Mouse (Mus musculus): ENCODE data around the gene Noct. TPM values are rescaled to one million over a fixed set of nuclear protein-coding genes. Genes with fewer than 3 reads are reported as not detected.

Noct gene
- polyA plus RNA-seq, 1 experiment from 2014 or later: 20.5 TPM

GRCm38 (mm10) chr3:51276421-51277111 lies 52.3 kb downstream of the Noct start:
- Histone ChIP-seq H3K27me3 (no peaks in the 10 kb centered on the region), H3K4me1 (replicated peaks) (peaks cover 40% of the 10 kb centered on the region), H3K36me3 (0 out of 2 replicates have a peak, but pooled peaks cover 3% of the 10 kb centered on the region), H3K9ac (peak overlapping the region; percentile 95), H3K4me2 (peak overlapping the region; percentile 95), H3K4me3 (replicated peaks) (peak overlapping the region; percentile 94), H3K9me3 (replicated peaks) (no peaks in the 10 kb centered on the region), H3K27ac (peak overlapping the region; percentile 96)
- peak; percentile 38 for DNase-seq
- WGBS (ENCODE audit: insufficient replicate concordance): under 1% methylated on average over 78 of the region's 93 CpGs
- peak; percentile 13 for ATAC-seq (ENCODE audit: low read depth)

- DNase-seq: peak; percentile 66
- peak overlapping the region; percentile 95 for H3K9ac ChIP-seq
- under 1% methylated on average over 74 of the region's 75 CpGs for WGBS (ENCODE audit: insufficient replicate concordance)
Observed at GRCm38 (mm10) chr3:51277201-51278150, 53.2 kb downstream of the Noct start.

DNA sequence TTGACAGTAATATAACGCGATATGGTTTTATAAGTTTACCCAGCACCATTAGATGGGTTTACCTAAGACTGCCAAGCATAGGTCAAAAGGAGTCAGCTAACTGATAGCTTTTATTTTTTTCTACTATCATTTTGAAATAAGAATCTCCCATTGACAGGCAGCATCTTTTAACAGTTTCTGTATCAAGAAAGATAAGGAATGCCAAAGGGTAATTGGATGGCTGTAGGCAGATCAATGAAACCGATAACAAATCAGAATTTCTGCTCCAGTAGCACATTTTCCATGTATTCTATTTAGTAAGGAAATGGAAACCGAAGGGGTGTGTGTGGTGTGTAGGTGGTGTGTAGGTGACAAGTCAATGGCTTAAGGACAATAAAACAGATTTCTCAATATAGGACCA lies 54.2 kb downstream of the Noct start:
- Histone ChIP-seq H3K27me3 (no peaks in the 10 kb centered on the region), H3K9me3 (replicated peaks) (no peaks in the 10 kb centered on the region), H3K36me3 (peaks cover 3% of the 10 kb centered on the region), H3K4me2 (peak overlapping the region; percentile 46), H3K9ac (peak overlapping the region; percentile 26; the same call in 1 of the 2 replicates), H3K4me3 (replicated peaks) (no peak overlapping the region; the same call in 1 of the 2 replicates), H3K4me1 (replicated peaks) (peaks cover 37% of the 10 kb centered on the region), H3K27ac (no peak overlapping the region)
- no peak for DNase-seq
- no peak for ATAC-seq (ENCODE audit: low read depth)
- 77% methylated on average over 4 of the region's 4 CpGs for WGBS (ENCODE audit: insufficient replicate concordance)

More at GRCm38 (mm10) chr3:51277201-51278150, 53.2 kb downstream of the Noct start:
- peak overlapping the region; percentile 94 for H3K4me3 ChIP-seq (replicated peaks)
- peak overlapping the region; percentile 95 for H3K4me2 ChIP-seq
- ATAC-seq (ENCODE audit: low read depth): peak; percentile 68
- peaks cover 39% of the 10 kb centered on the region for H3K4me1 ChIP-seq (replicated peaks)
- peak overlapping the region; percentile 96 for H3K27ac ChIP-seq
- no peaks in the 10 kb centered on the region for H3K27me3 ChIP-seq
- H3K36me3 ChIP-seq: 0 out of 2 replicates have a peak, but pooled peaks cover 3% of the 10 kb centered on the region
- no peaks in the 10 kb centered on the region for H3K9me3 ChIP-seq (replicated peaks)

GRCm38 (mm10) chr3:51281727-51282126 lies 57.5 kb downstream of the Noct start:
- WGBS (ENCODE audit: insufficient replicate concordance): 82% methylated on average over 4 of the region's 4 CpGs
- no peaks in the 10 kb centered on the region for H3K9me3 ChIP-seq (replicated peaks)
- H3K9ac ChIP-seq: no peak overlapping the region
- peaks cover 25% of the 10 kb centered on the region for H3K4me1 ChIP-seq (replicated peaks)
- no peak overlapping the region for H3K4me2 ChIP-seq
- H3K27me3 ChIP-seq: no peaks in the 10 kb centered on the region
- H3K4me3 ChIP-seq (replicated peaks): no peak overlapping the region
- H3K27ac ChIP-seq: no peak overlapping the region
- ATAC-seq (ENCODE audit: low read depth): no peak
- DNase-seq: no peak
- H3K36me3 ChIP-seq: peaks cover 29% of the 10 kb centered on the region

DNA sequence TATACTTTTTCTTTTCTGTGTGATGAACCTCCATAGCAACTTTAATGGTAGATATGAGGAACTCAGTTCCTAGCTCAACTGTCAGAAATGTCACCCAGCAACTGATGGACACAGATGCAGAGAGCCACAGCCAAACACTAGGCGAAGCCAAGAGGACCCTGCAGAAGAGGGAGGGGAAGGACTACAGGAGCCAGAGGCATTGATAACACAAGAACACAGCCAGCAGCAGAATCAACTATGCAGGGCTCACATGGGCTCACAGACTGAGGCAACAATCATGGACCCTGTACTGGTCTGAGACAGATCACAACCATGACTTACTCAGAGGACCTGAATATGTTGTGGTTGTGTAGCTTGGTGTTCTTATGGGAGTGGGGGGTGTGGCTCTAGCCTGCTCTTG lies 60.1 kb downstream of the Noct start:
- no peaks in the 10 kb centered on the region for H3K9me3 ChIP-seq (replicated peaks)
- H3K4me1 ChIP-seq (replicated peaks): peaks cover 14% of the 10 kb centered on the region
- DNase-seq: no peak
- peaks cover 32% of the 10 kb centered on the region for H3K36me3 ChIP-seq
- no peak for ATAC-seq (ENCODE audit: low read depth)
- H3K4me3 ChIP-seq (replicated peaks): no peak overlapping the region
- no peaks in the 10 kb centered on the region for H3K27me3 ChIP-seq
- H3K27ac ChIP-seq: no peak overlapping the region
- H3K4me2 ChIP-seq: no peak overlapping the region
- 69% methylated on average over 1 of the region's 1 CpGs for WGBS (ENCODE audit: insufficient replicate concordance)
- H3K9ac ChIP-seq: no peak overlapping the region

GRCm38 (mm10) chr3:51288880-51289821 lies 64.9 kb downstream of the Noct start:
- DNase-seq (peak; percentile 41), ATAC-seq (ENCODE audit: low read depth) (no peak)
- Histone ChIP-seq H3K36me3 (peaks cover 38% of the 10 kb centered on the region), H3K9ac (no peak overlapping the region), H3K4me2 (no peak overlapping the region), H3K27me3 (no peaks in the 10 kb centered on the region), H3K4me1 (replicated peaks) (0 out of 2 replicates have a peak, but pooled peaks cover 3% of the 10 kb centered on the region), H3K9me3 (replicated peaks) (no peaks in the 10 kb centered on the region), H3K4me3 (replicated peaks) (no peak overlapping the region), H3K27ac (no peak overlapping the region)
- 54% methylated on average over 11 of the region's 11 CpGs for WGBS (ENCODE audit: insufficient replicate concordance)

GRCm38 (mm10) chr3:51294251-51294650 lies 70.0 kb downstream of the Noct start:
- Histone ChIP-seq H3K9me3 (replicated peaks) (no peaks in the 10 kb centered on the region), H3K9ac (no peak overlapping the region), H3K27me3 (no peaks in the 10 kb centered on the region), H3K4me3 (replicated peaks) (no peak overlapping the region), H3K36me3 (peaks cover 26% of the 10 kb centered on the region), H3K27ac (no peak overlapping the region), H3K4me1 (replicated peaks) (no peaks in the 10 kb centered on the region), H3K4me2 (no peak overlapping the region)
- ATAC-seq (ENCODE audit: low read depth) (no peak), DNase-seq (no peak)
- 67% methylated on average over 2 of the region's 2 CpGs for WGBS (ENCODE audit: insufficient replicate concordance)

- H3K9ac ChIP-seq: no peak overlapping the region
- no peaks in the 10 kb centered on the region for H3K9me3 ChIP-seq (replicated peaks)
- H3K4me2 ChIP-seq: no peak overlapping the region
- H3K4me1 ChIP-seq (replicated peaks): no peaks in the 10 kb centered on the region
- no peaks in the 10 kb centered on the region for H3K27me3 ChIP-seq
- ATAC-seq (ENCODE audit: low read depth) (no peak), DNase-seq (no peak)
- H3K27ac ChIP-seq: no peak overlapping the region
- 71% methylated on average over 2 of the region's 2 CpGs for WGBS (ENCODE audit: insufficient replicate concordance)
- H3K36me3 ChIP-seq: peaks cover 31% of the 10 kb centered on the region
- H3K4me3 ChIP-seq (replicated peaks): no peak overlapping the region
Observed at GRCm38 (mm10) chr3:51295225-51295624, 71.0 kb downstream of the Noct start.

- no peak overlapping the region for H3K9ac ChIP-seq
- no peak overlapping the region for H3K4me3 ChIP-seq (replicated peaks)
- no peaks in the 10 kb centered on the region for H3K4me1 ChIP-seq (replicated peaks)
- 61% methylated on average over 1 of the region's 1 CpGs for WGBS (ENCODE audit: insufficient replicate concordance)
- no peaks in the 10 kb centered on the region for H3K27me3 ChIP-seq
- H3K27ac ChIP-seq: no peak overlapping the region
- H3K4me2 ChIP-seq: no peak overlapping the region
- DNase-seq (no peak), ATAC-seq (ENCODE audit: low read depth) (no peak)
- peaks cover 41% of the 10 kb centered on the region for H3K36me3 ChIP-seq
- H3K9me3 ChIP-seq (replicated peaks): no peaks in the 10 kb centered on the region
Observed at GRCm38 (mm10) chr3:51296790-51297189, 72.5 kb downstream of the Noct start.
